Mouse (Mus musculus): ENCODE measurements at regions not wholly inside any gene's neighbourhood (a gene's known extent, or its start where the extent isn't known, plus 50 kb on each side); places are given as distances from the start of the nearest gene placed in this dataset.

- no peak for TF ChIP-seq POLR2A (IDR thresholded peaks at IDR 0.05; ENCODE audit: low read depth, low read length)
- no peak for TF ChIP-seq CTCF (IDR thresholded peaks at IDR 0.05; ENCODE audit: extremely low read depth, insufficient read depth, insufficient read length, insufficient replicate concordance)
Observed at GRCm38 (mm10) chr10:96806579-96806978, 189.8 kb downstream of the Btg1 start.
